23 mouse cellular contexts compared by ENCODE assay signal in genomic region chr16:44033365-44033764, GRCm38 (mm10). TPM values are rescaled to one million over a fixed set of nuclear protein-coding genes. Genes with fewer than 3 reads are reported as not detected.
DNase-seq lines count a peak whose midpoint lies in the region; ATAC-seq lines count a peak whose summit lies in the region.
"Had no signal": no experiment of that assay in that cellular context is flagged by ENCODE, and none has a peak within 500 bp of the region (broad histone marks: within the 10 kb centered on the region; RNA-seq: fewer than 3 reads in every experiment).

No protein-coding gene starts in this region.

- WGBS in heart, embryonic 10.5 days = 71% methylated on average over 5 of the region's 5 CpGs
- 86% methylated on average over 5 of the region's 5 CpGs for WGBS in intestine, embryonic 14.5 days
- 74% methylated on average over 5 of the region's 5 CpGs for WGBS in intestine, embryonic 16.5 days
- 53% methylated on average over 5 of the region's 5 CpGs for WGBS in liver, embryonic 16.5 days (ENCODE audit: insufficient replicate concordance)

- H3K27ac ChIP-seq in heart, embryonic 10.5 days = no peak overlapping the region
- H3K27ac ChIP-seq in intestine, embryonic 14.5 days (ENCODE audit: low read depth) = no peak overlapping the region
- H3K27ac ChIP-seq in intestine, embryonic 16.5 days (ENCODE audit: low read length) = no peak overlapping the region
- no peak overlapping the region for H3K27ac ChIP-seq in liver, embryonic 16.5 days (ENCODE audit: low read length)
- H3K27ac ChIP-seq: embryonic facial prominence, embryonic 15.5 days; forebrain, embryonic 12.5 days; heart, embryonic 15.5 days; hindbrain, embryonic 10.5 days; hindbrain, embryonic 14.5 days had no signal

- intact Hi-C loops in heart, postnatal 36 days (cut with DNase I) = no loop called here

- H3K4me1 ChIP-seq in heart, embryonic 10.5 days = no peaks in the 10 kb centered on the region; the same call in 1 of the 2 replicates
- no peaks in the 10 kb centered on the region for H3K4me1 ChIP-seq in intestine, embryonic 14.5 days (replicated peaks; ENCODE audit: control insufficient read depth, insufficient read depth, low read length)
- no peaks in the 10 kb centered on the region for H3K4me1 ChIP-seq in intestine, embryonic 16.5 days (ENCODE audit: control insufficient read depth, insufficient read depth, low read length)
- H3K4me1 ChIP-seq in liver, embryonic 16.5 days (ENCODE audit: control insufficient read depth, low read depth, low read length) = peaks cover 3% of the 10 kb centered on the region
- H3K4me1 ChIP-seq: embryonic facial prominence, embryonic 15.5 days; forebrain, embryonic 12.5 days; heart, embryonic 15.5 days; hindbrain, embryonic 10.5 days had no signal

- ATAC-seq in intestine, embryonic 14.5 days (replicated peaks; ENCODE audit: low FRiP score, low TSS enrichment, low read depth) = peak; percentile 47; the same call in 1 of the 2 replicates
- peak; percentile 92 for ATAC-seq in intestine, embryonic 16.5 days
- ATAC-seq in liver, embryonic 16.5 days (ENCODE audit: low read depth) = peak; percentile 67
- no peak for ATAC-seq in megakaryocyte progenitor cell, adult 5-6 weeks (replicated peaks; ENCODE audit: poor library complexity)
- ATAC-seq: forebrain, embryonic 16.5 days; Patski had no signal

- H3K9ac ChIP-seq in intestine, embryonic 14.5 days (ENCODE audit: low read length) = no peak overlapping the region
- no peak overlapping the region for H3K9ac ChIP-seq in intestine, embryonic 16.5 days (ENCODE audit: low read depth, low read length)
- H3K9ac ChIP-seq in liver, embryonic 16.5 days (ENCODE audit: low read depth, low read length) = no peak overlapping the region
- H3K9ac ChIP-seq: embryonic facial prominence, embryonic 15.5 days; forebrain, embryonic 12.5 days; heart, embryonic 15.5 days; hindbrain, embryonic 14.5 days had no signal

- peak; percentile 68 for DNase-seq in heart, embryonic 10.5 days (ENCODE audit: low spot score)
- no peak for DNase-seq in heart, postnatal 36 days
- DNase-seq in intestine, embryonic 14.5 days (ENCODE audit: low spot score) = peak; percentile 48
- DNase-seq in spleen, adult 18-20 months = no peak
- DNase-seq: adrenal gland, adult 8-10 months; adrenal gland, postnatal 36 days; cerebellum, adult 2 months; cerebellum, postnatal 10 days; embryo, embryonic 11 days; gastrocnemius, postnatal 25 days; heart, postnatal 14 days had no signal

- H3K36me3 ChIP-seq in heart, embryonic 10.5 days = no peaks in the 10 kb centered on the region
- H3K36me3 ChIP-seq in intestine, embryonic 14.5 days (ENCODE audit: control insufficient read depth, insufficient read depth, low read length) = no peaks in the 10 kb centered on the region
- no peaks in the 10 kb centered on the region for H3K36me3 ChIP-seq in intestine, embryonic 16.5 days (ENCODE audit: control insufficient read depth, insufficient read depth, low read length)
- H3K36me3 ChIP-seq in liver, embryonic 16.5 days (ENCODE audit: control insufficient read depth, insufficient read depth) = no peaks in the 10 kb centered on the region
- H3K36me3 ChIP-seq: embryonic facial prominence, embryonic 15.5 days; forebrain, embryonic 12.5 days; heart, embryonic 15.5 days; hindbrain, embryonic 10.5 days had no signal

- no peak overlapping the region for H3K4me2 ChIP-seq in intestine, embryonic 14.5 days (ENCODE audit: low read length)
- no peak overlapping the region for H3K4me2 ChIP-seq in intestine, embryonic 16.5 days (ENCODE audit: low read depth, low read length)
- H3K4me2 ChIP-seq in liver, embryonic 16.5 days (ENCODE audit: low read depth, low read length) = no peak overlapping the region
- H3K4me2 ChIP-seq: embryonic facial prominence, embryonic 15.5 days; forebrain, embryonic 12.5 days; heart, embryonic 15.5 days; hindbrain, embryonic 14.5 days had no signal

- H3K9me3 ChIP-seq in heart, embryonic 10.5 days = no peaks in the 10 kb centered on the region
- H3K9me3 ChIP-seq in intestine, embryonic 14.5 days (ENCODE audit: control insufficient read depth, low read length) = no peaks in the 10 kb centered on the region
- H3K9me3 ChIP-seq in intestine, embryonic 16.5 days (ENCODE audit: control insufficient read depth, low read length) = no peaks in the 10 kb centered on the region
- no peaks in the 10 kb centered on the region for H3K9me3 ChIP-seq in liver, embryonic 16.5 days (replicated peaks; ENCODE audit: control insufficient read depth, low read length)
- H3K9me3 ChIP-seq: embryonic facial prominence, embryonic 15.5 days; forebrain, embryonic 12.5 days; heart, embryonic 15.5 days; hindbrain, embryonic 10.5 days had no signal

- no peaks in the 10 kb centered on the region for H3K27me3 ChIP-seq in heart, embryonic 10.5 days (ENCODE audit: insufficient read depth, poor library complexity, severe bottlenecking)
- no peaks in the 10 kb centered on the region for H3K27me3 ChIP-seq in intestine, embryonic 14.5 days (replicated peaks; ENCODE audit: control insufficient read depth, insufficient read depth, low read length)
- H3K27me3 ChIP-seq in intestine, embryonic 16.5 days (replicated peaks; ENCODE audit: control insufficient read depth, insufficient read depth, low read length) = no peaks in the 10 kb centered on the region
- H3K27me3 ChIP-seq in liver, embryonic 16.5 days (ENCODE audit: control insufficient read depth, insufficient read depth, low read depth, low read length) = no peaks in the 10 kb centered on the region
- H3K27me3 ChIP-seq: CH12.LX; embryonic facial prominence, embryonic 15.5 days; forebrain, embryonic 12.5 days; heart, embryonic 15.5 days; Patski had no signal

- H3K4me3 ChIP-seq in heart, embryonic 10.5 days = no peak overlapping the region
- H3K4me3 ChIP-seq in intestine, embryonic 14.5 days (ENCODE audit: low read depth, low read length) = no peak overlapping the region
- H3K4me3 ChIP-seq in intestine, embryonic 16.5 days (ENCODE audit: low read length) = no peak overlapping the region
- no peak overlapping the region for H3K4me3 ChIP-seq in liver, embryonic 16.5 days (ENCODE audit: low read depth, low read length)
- H3K4me3 ChIP-seq: embryonic facial prominence, embryonic 15.5 days; erythroblast, embryonic 14.5 days; forebrain, embryonic 12.5 days; heart, embryonic 15.5 days; hindbrain, embryonic 10.5 days had no signal

RNA-seq across cellular contexts. Expression of gene Gramd1c, which starts 29.8 kb away (rescaled TPM):
- 8.1 and 8.4 TPM in 2 replicates for polyA plus RNA-seq in heart, embryonic 10.5 days (2016; fragmentation: Nextera tagmentation; extraction: Ambion mirVana)
- total RNA-seq in heart, postnatal 36 days (2021) = under 1 TPM; 0.70 to 0.78 TPM
- polyA plus RNA-seq in intestine, embryonic 14.5 days (2014; fragmentation: Nextera tagmentation; extraction: Ambion mirVana) = 7.0 and 7.2 TPM in 2 replicates
- polyA plus RNA-seq in intestine, embryonic 16.5 days (2015; fragmentation: Nextera tagmentation; extraction: Ambion mirVana) = 7.8 and 8.8 TPM in 2 replicates
- polyA plus RNA-seq in liver, embryonic 16.5 days (2015; fragmentation: Nextera tagmentation; extraction: Ambion mirVana) = 4.1 and 4.3 TPM in 2 replicates
- 1.6 and 1.9 TPM in 2 replicates for total RNA-seq in megakaryocyte progenitor cell, adult 5-6 weeks (2015)
- total RNA-seq in megakaryocyte progenitor cell, adult 5-6 weeks (2017) = 1.4 and 3.2 TPM in 2 replicates
- polyA plus RNA-seq: erythroblast, embryonic 14.5 days had no signal

RNA-seq across cellular contexts. Expression of gene Zdhhc23, which starts 53.8 kb away (rescaled TPM):
- polyA plus RNA-seq in heart, embryonic 10.5 days (2016; fragmentation: Nextera tagmentation; extraction: Ambion mirVana) = 1.2 TPM in 2 replicates
- under 1 TPM; 0.28 to 0.38 TPM for total RNA-seq in heart, postnatal 36 days (2021)
- polyA plus RNA-seq in intestine, embryonic 14.5 days (2014; fragmentation: Nextera tagmentation; extraction: Ambion mirVana) = 2.4 and 2.7 TPM in 2 replicates
- polyA plus RNA-seq in intestine, embryonic 16.5 days (2015; fragmentation: Nextera tagmentation; extraction: Ambion mirVana) = 1.9 and 2.1 TPM in 2 replicates
- polyA plus RNA-seq in liver, embryonic 16.5 days (2015; fragmentation: Nextera tagmentation; extraction: Ambion mirVana) = 0.31 and 0.34 TPM in 2 replicates
- 0.59 and 1.4 TPM in 2 replicates for total RNA-seq in megakaryocyte progenitor cell, adult 5-6 weeks (2015)
- total RNA-seq in megakaryocyte progenitor cell, adult 5-6 weeks (2017) = 0.54 and 0.62 TPM in 2 replicates

Comparison
In these comparisons a context has a peak if more than half of its experiments do, and no peak if none do; other contexts are left out.
1. DNase-seq: peak in heart, embryonic 10.5 days (single experiment) and intestine, embryonic 14.5 days (single experiment); none in heart, postnatal 36 days (0 of 2) and spleen, adult 18-20 months (0 of 2).